Mouse (Mus musculus) embryo, embryonic 11.5 days (tissue): ENCODE measurements at regions not wholly inside any gene's neighbourhood (a gene's known extent, or its start where the extent isn't known, plus 50 kb on each side); places are given as distances from the start of the nearest gene placed in this dataset.

Experiments used
- DNase-seq: peaks from one replicate; pipeline ENCODE4 v3.0.0-alpha.2; 2012; ENCODE audit warnings: low read depth, low spot score

GRCm38 (mm10) chr16:93392024-93392675 lies 211.7 kb downstream of the Setd4 start:
- no peak for DNase-seq

- no peak for DNase-seq
Observed at GRCm38 (mm10) chr16:93387578-93388116, 216.2 kb downstream of the Setd4 start.

GRCm38 (mm10) chr16:93384039-93384537 lies 219.8 kb downstream of the Setd4 start:
- DNase-seq, result no peak

- DNase-seq, result no peak
Observed at GRCm38 (mm10) chr16:93382945-93383344, 220.9 kb downstream of the Setd4 start.

- DNase-seq, result no peak
Observed at GRCm38 (mm10) chr16:93380717-93381671, 222.9 kb downstream of the Setd4 start.

GRCm38 (mm10) chr16:93380117-93380516 lies 223.7 kb downstream of the Setd4 start:
- no peak for DNase-seq

GRCm38 (mm10) chr16:93379611-93380010 lies 224.3 kb downstream of the Setd4 start:
- DNase-seq, result no peak

GRCm38 (mm10) chr16:93374669-93375068 lies 229.2 kb downstream of the Setd4 start:
- DNase-seq, result no peak

GRCm38 (mm10) chr16:93369766-93370146 lies 234.1 kb downstream of the Setd4 start:
- no peak for DNase-seq

- DNase-seq, result no peak
Observed at GRCm38 (mm10) chr16:93368824-93369765, 234.8 kb downstream of the Setd4 start.

- no peak for DNase-seq
Observed at GRCm38 (mm10) chr16:93367995-93368394, 235.9 kb downstream of the Setd4 start.

- DNase-seq, result no peak
Observed at GRCm38 (mm10) chr16:93367246-93367805, 236.5 kb downstream of the Setd4 start.

GRCm38 (mm10) chr16:93366383-93366941 lies 237.4 kb downstream of the Setd4 start:
- no peak for DNase-seq

- DNase-seq, result no peak
Observed at GRCm38 (mm10) chr16:93365236-93365951, 238.5 kb downstream of the Setd4 start.

GRCm38 (mm10) chr16:93359772-93360171 lies 244.1 kb downstream of the Setd4 start:
- DNase-seq, result no peak

- no peak for DNase-seq
Observed at GRCm38 (mm10) chr16:93358613-93359012, 245.2 kb downstream of the Setd4 start.

GRCm38 (mm10) chr16:93358166-93358565 lies 245.7 kb downstream of the Setd4 start:
- no peak for DNase-seq

GRCm38 (mm10) chr16:93355204-93355899 lies 248.5 kb downstream of the Setd4 start:
- DNase-seq, result no peak

GRCm38 (mm10) chr16:93353971-93354370 lies 249.9 kb downstream of the Setd4 start:
- DNase-seq, result no peak
